Mouse (Mus musculus) forebrain, postnatal 0 days (tissue): ENCODE data around the gene 9130023H24Rik. TPM values are rescaled to one million over a fixed set of nuclear protein-coding genes. Genes with fewer than 3 reads are reported as not detected.
A peak's percentile ranks its signal among the peaks of the same experiment; 100 is the strongest.

Source experiments
- ATAC-seq: fragments of 200-750 bp; cut with Nextera tagmentation; 2 replicates; pipeline ENCODE4 v1.8.0; 2017; ENCODE audit warnings: mild to moderate bottlenecking, moderate library complexity
- DNase-seq: peaks from one replicate; pipeline ENCODE4 v3.0.0-alpha.2; 2015
- H3K27ac ChIP-seq: fragments of 300-500 bp; sonication (generic); 2 replicates; pipeline ENCODE4 v1.5.1; 2014; ENCODE audit warnings: low read depth, mild to moderate bottlenecking, antibody characterized with exemption, low read length, moderate library complexity, mixed read lengths
- H3K27me3 ChIP-seq: fragments of 300-500 bp; sonication (generic); 2 replicates; pipeline ENCODE4 v1.6.1; 2014; ENCODE audit warnings: mild to moderate bottlenecking, low read length, mixed read lengths; ENCODE audit not compliant: insufficient read depth
- H3K36me3 ChIP-seq: fragments of 300-500 bp; sonication (generic); 2 replicates; pipeline ENCODE4 v1.6.1; 2014; ENCODE audit warnings: mild to moderate bottlenecking, moderate library complexity; ENCODE audit not compliant: insufficient read depth
- H3K4me1 ChIP-seq: fragments of 300-500 bp; sonication (generic); 2 replicates; pipeline ENCODE4 v1.6.1; 2014; ENCODE audit warnings: antibody characterized with exemption; ENCODE audit not compliant: insufficient read depth
- H3K4me2 ChIP-seq: fragments of 300-500 bp; sonication (generic); 2 replicates; pipeline ENCODE4 v1.6.1; 2014; ENCODE audit warnings: low read depth, mild to moderate bottlenecking, moderate library complexity
- H3K4me3 ChIP-seq: fragments of 300-500 bp; sonication (generic); 2 replicates; pipeline ENCODE4 v1.5.1; 2014; ENCODE audit warnings: low read depth, low read length, mixed read lengths
- H3K9ac ChIP-seq: fragments of 300-500 bp; sonication (generic); 2 replicates; pipeline ENCODE4 v1.6.1; 2014; ENCODE audit warnings: mild to moderate bottlenecking
- H3K9me3 ChIP-seq: fragments of 300-500 bp; sonication (generic); 2 replicates; pipeline ENCODE4 v1.6.1; 2016; ENCODE audit warnings: low read length
- CTCF ChIP-seq: sonication (generic); IDR thresholded peaks from 2 replicates; pipeline ENCODE4 v1.5.1; 2016; ENCODE audit warnings: antibody characterized with exemption, control low read depth, low read depth
- WGBS: fragments of 180-500 bp; shearing (Covaris S2); extraction: QIAGEN DNeasy Blood & Tissue Kit; methylation state at CpG from one replicate; pipeline ENCODE4 v1.1.7; 2014; 5-methylcytosine and 5-hydroxymethylcytosine counted together
- polyA plus RNA-seq: library from polyadenylated mRNA; unstranded; fragments of >200 nt; fragmentation: Nextera tagmentation; extraction: Ambion mirVana; gene quantifications from 2 replicates; pipeline ENCODE4 v1.2.1, GENCODE M21; 2015
- total RNA-seq: library from RNA; depleted of rRNA; stranded (reverse); fragments of >200 nt; gene quantifications from 2 replicates; pipeline ENCODE4 v1.2.3, GENCODE M21; 2014

9130023H24Rik gene
- total and polyA plus RNA-seq, 2 experiments from 2014 or later, result 4.6 to 6.7 TPM

DNA sequence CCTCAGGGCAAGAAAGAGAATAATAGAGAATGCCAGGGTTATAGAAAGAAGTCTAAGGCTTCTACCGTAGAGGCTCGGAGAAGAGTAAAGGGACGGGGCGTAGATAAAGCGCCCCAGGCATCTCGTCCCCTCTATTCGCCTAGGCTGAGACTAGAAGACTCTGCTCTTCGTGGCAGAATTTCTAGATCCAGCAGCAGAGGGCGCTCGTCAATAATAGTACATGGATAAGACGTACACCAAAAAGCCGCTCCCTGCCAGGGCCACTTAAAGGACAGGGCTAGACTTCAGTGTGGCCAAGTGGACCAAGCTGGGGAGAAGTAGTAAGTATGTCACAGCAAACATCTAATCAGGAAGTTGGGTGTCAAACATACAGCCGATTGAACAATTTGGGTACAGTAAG lies 9.6 kb upstream of the 9130023H24Rik start:
- H3K4me3 ChIP-seq, result peak overlapping the region; percentile 40
- peak overlapping the region; percentile 81 for H3K27ac ChIP-seq
- 3% methylated on average over 13 of the region's 13 CpGs for WGBS
- H3K9me3 ChIP-seq, result no peaks in the 10 kb centered on the region
- H3K27me3 ChIP-seq, result peaks cover 5% of the 10 kb centered on the region; the same call in 1 of the 2 replicates
- peak overlapping the region; percentile 61 for H3K4me2 ChIP-seq
- DNase-seq, result peak; percentile 94
- peak overlapping the region; percentile 61 for H3K9ac ChIP-seq
- TF ChIP-seq CTCF, result peak; percentile 83
- 0 out of 2 replicates have a peak, but pooled peaks cover 2% of the 10 kb centered on the region for H3K4me1 ChIP-seq
- ATAC-seq, result peak; percentile 86
- H3K36me3 ChIP-seq, result peaks cover 27% of the 10 kb centered on the region

DNA sequence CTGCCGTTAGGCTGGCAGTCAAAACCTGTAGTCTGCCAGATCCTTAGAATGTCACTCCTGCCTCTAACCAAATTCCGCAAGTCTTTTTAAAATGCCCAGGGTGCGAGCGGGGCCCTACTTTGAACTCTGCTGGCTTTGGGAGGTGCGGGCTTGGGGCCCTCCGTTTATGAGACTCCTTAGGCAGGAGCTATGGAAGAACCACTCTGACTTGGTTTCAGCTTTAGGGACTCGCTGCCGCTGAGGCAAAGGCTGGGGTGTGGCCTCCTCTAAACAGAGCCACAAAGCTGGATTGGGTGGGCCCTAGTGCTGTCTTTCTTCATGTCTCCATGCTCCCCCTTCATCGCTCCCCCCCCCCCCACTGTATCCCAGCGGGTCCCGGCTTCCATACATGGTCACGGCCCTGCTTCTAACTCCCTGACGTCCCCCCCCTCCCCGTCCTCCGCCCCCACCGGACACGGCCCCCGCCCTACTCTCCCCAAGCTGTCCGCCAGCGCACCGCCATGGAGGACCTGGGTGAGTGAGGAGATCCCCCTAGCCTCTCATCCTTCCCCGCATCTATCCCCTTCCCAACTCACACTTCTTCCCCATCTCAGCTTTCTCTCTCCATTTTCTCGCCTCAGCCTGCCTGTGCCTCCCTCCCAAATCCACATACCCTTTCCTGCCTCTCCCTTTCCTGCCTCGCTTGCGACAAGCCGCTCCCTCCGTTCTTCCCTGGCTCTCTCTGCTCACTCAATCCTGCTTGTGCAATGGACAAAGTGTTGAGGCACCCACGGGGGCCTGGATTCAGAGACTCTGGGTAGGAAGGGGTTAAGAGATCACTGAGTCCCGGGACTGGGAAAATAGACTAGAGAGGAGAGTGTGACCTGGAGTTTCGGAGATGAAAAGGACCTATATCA lies 8.9 kb upstream of the 9130023H24Rik start, which contains the start of gene Tgfb1i1:
Gene Tgfb1i1 (plus strand): TSS at position 317 of the 896 bp plus-strand sequence.
- peak within 1 kb of the TSS; percentile 61 for H3K9ac ChIP-seq
- DNase-seq (peak; percentile 66), ATAC-seq (peak; percentile 75)
- H3K4me3 ChIP-seq, result peak within 1 kb of the TSS; percentile 40
- peaks cover 28% of the 10 kb centered on the region for H3K36me3 ChIP-seq
- TF ChIP-seq CTCF, result no peak
- peak within 1 kb of the TSS; percentile 81 for H3K27ac ChIP-seq
- 3% methylated on average over 28 of the region's 30 CpGs for WGBS
- no peaks in the 10 kb centered on the region for H3K4me1 ChIP-seq
- H3K9me3 ChIP-seq, result no peaks in the 10 kb centered on the region
- H3K4me2 ChIP-seq, result peak within 1 kb of the TSS; percentile 61
- peaks cover 5% of the 10 kb centered on the region; the same call in 1 of the 2 replicates for H3K27me3 ChIP-seq

DNA sequence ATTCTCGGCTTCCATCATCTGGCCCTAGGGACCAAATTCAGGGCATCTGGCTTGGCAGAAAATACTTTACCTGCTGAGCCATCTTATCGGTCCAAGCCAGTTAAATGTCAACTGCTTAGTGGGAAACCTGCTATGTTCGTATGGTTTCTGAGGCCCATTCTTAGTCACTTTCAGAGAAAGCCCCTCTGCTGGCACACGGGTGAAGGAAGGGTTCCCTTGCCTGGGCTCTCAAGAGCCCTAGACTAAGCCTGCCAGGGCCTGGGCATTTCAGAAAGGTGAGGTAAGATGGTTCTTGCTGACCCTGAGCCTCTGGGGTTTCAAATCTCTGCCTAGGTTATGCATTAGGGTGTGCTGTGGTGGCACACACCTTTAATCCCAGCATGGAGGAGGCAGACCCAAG lies 7.7 kb upstream of the 9130023H24Rik start:
- 88% methylated on average over 4 of the region's 4 CpGs for WGBS
- H3K36me3 ChIP-seq, result peaks cover 36% of the 10 kb centered on the region
- no peak overlapping the region for H3K4me3 ChIP-seq
- no peak for ATAC-seq
- H3K27ac ChIP-seq, result no peak overlapping the region
- no peak overlapping the region for H3K9ac ChIP-seq
- no peaks in the 10 kb centered on the region; the same call in 1 of the 2 replicates for H3K27me3 ChIP-seq
- no peaks in the 10 kb centered on the region for H3K9me3 ChIP-seq
- TF ChIP-seq CTCF, result no peak
- no peak overlapping the region for H3K4me2 ChIP-seq
- DNase-seq, result no peak
- no peaks in the 10 kb centered on the region for H3K4me1 ChIP-seq

GRCm38 (mm10) chr7:128244410-128245025 lies 6.7 kb upstream of the 9130023H24Rik start:
- TF ChIP-seq CTCF, result no peak
- DNase-seq (no peak), ATAC-seq (no peak)
- peaks cover 39% of the 10 kb centered on the region for H3K36me3 ChIP-seq
- H3K27me3 ChIP-seq, result no peaks in the 10 kb centered on the region
- H3K4me1 ChIP-seq, result no peaks in the 10 kb centered on the region
- no peaks in the 10 kb centered on the region for H3K9me3 ChIP-seq
- WGBS, result 87% methylated on average over 18 of the region's 18 CpGs
- H3K27ac ChIP-seq, result no peak overlapping the region
- no peak overlapping the region for H3K4me2 ChIP-seq
- H3K9ac ChIP-seq, result no peak overlapping the region
- H3K4me3 ChIP-seq, result no peak overlapping the region

GRCm38 (mm10) chr7:128243921-128244320 lies 6.1 kb upstream of the 9130023H24Rik start:
- H3K9me3 ChIP-seq, result no peaks in the 10 kb centered on the region
- DNase-seq (no peak), ATAC-seq (no peak)
- no peak for TF ChIP-seq CTCF
- H3K9ac ChIP-seq, result no peak overlapping the region
- H3K4me3 ChIP-seq, result no peak overlapping the region
- peaks cover 34% of the 10 kb centered on the region for H3K36me3 ChIP-seq
- no peak overlapping the region for H3K27ac ChIP-seq
- 70% methylated on average over 10 of the region's 10 CpGs for WGBS
- no peaks in the 10 kb centered on the region; the same call in 1 of the 2 replicates for H3K4me1 ChIP-seq
- no peak overlapping the region for H3K4me2 ChIP-seq
- H3K27me3 ChIP-seq, result no peaks in the 10 kb centered on the region

DNA sequence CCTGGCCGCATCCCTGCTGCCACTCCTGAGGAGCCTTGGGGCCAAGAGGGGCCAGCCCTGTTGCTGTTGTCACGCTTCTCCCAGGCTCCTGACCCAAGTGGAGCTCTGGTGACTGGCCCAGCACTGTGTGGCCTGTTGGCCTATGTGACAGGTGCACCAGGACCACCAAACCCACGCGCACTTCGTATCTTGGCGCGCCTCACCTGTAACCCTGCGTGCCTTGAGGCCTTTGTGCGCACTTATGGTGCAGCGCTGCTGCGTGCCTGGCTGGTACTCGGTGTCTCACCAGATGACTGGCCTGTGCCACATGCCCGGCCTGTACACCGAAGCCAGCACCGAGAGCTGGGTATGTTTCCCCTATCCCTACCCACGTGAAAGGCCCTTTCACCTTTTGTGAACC lies 4.5 kb upstream of the 9130023H24Rik start:
- H3K27me3 ChIP-seq, result no peaks in the 10 kb centered on the region
- 97% methylated on average over 16 of the region's 16 CpGs for WGBS
- H3K27ac ChIP-seq, result no peak overlapping the region
- no peaks in the 10 kb centered on the region; the same call in 1 of the 2 replicates for H3K4me1 ChIP-seq
- H3K4me2 ChIP-seq, result no peak overlapping the region
- H3K9me3 ChIP-seq, result no peaks in the 10 kb centered on the region
- H3K9ac ChIP-seq, result no peak overlapping the region
- no peak overlapping the region for H3K4me3 ChIP-seq
- DNase-seq, result no peak
- no peak for ATAC-seq
- H3K36me3 ChIP-seq, result peaks cover 34% of the 10 kb centered on the region
- no peak for TF ChIP-seq CTCF
